Mouse (Mus musculus): ENCODE results near the gene Akr1b8. TPM values are rescaled to one million over a fixed set of nuclear protein-coding genes. Genes with fewer than 3 reads are reported as not detected.
"Not testable (repeated sequence)": the region's sequence is repeated elsewhere in the genome, so short reads cannot be mapped to it uniquely, and the experiment has no call there.

Akr1b8 gene
- polyA plus RNA-seq, 1 experiment from 2014 or later: 27.2 TPM

GRCm38 (mm10) chr6:34384701-34385370, 30.9 kb downstream of the Akr1b8 start:
- H3K36me3 ChIP-seq: peaks cover 14% of the 10 kb centered on the region; the same call in 1 of the 2 replicates
- DNase-seq (ENCODE audit: low spot score): peak; percentile 33
- 4% methylated on average over 13 of the region's 13 CpGs for WGBS
- H3K4me3 ChIP-seq: peak overlapping the region; percentile 65
- H3K27me3 ChIP-seq (ENCODE audit: insufficient read depth, poor library complexity, severe bottlenecking): no peaks in the 10 kb centered on the region
- H3K4me1 ChIP-seq (replicated peaks): peaks cover 24% of the 10 kb centered on the region; the same call in 1 of the 2 replicates
- no peaks in the 10 kb centered on the region for H3K9me3 ChIP-seq
- peak overlapping the region; percentile 83; the same call in 1 of the 2 replicates for H3K27ac ChIP-seq

GRCm38 (mm10) chr6:34388420-34389156, 34.7 kb downstream of the Akr1b8 start:
- Histone ChIP-seq H3K27me3 (ENCODE audit: insufficient read depth, poor library complexity, severe bottlenecking) (no peaks in the 10 kb centered on the region), H3K27ac (no peak overlapping the region), H3K36me3 (peaks cover 43% of the 10 kb centered on the region), H3K4me3 (no peak overlapping the region), H3K4me1 (replicated peaks) (peaks cover 20% of the 10 kb centered on the region; the same call in 1 of the 2 replicates), H3K9me3 (peaks cover 7% of the 10 kb centered on the region)
- no peak for DNase-seq (ENCODE audit: low spot score)
- WGBS: 88% methylated on average over 4 of the region's 4 CpGs

- Histone ChIP-seq H3K27ac (no peak overlapping the region), H3K4me3 (no peak overlapping the region), H3K36me3 (peaks cover 41% of the 10 kb centered on the region), H3K27me3 (ENCODE audit: insufficient read depth, poor library complexity, severe bottlenecking) (no peaks in the 10 kb centered on the region), H3K9me3 (peaks cover 3% of the 10 kb centered on the region), H3K4me1 (replicated peaks) (no peaks in the 10 kb centered on the region)
- no peak for DNase-seq (ENCODE audit: low spot score)
- WGBS: 86% methylated on average over 5 of the region's 5 CpGs
Measured at GRCm38 (mm10) chr6:34395897-34396296, 42.0 kb downstream of the Akr1b8 start.

- H3K4me1 ChIP-seq (replicated peaks): no peaks in the 10 kb centered on the region
- H3K4me3 ChIP-seq: no peak overlapping the region
- H3K36me3 ChIP-seq: peaks cover 21% of the 10 kb centered on the region
- no peaks in the 10 kb centered on the region for H3K9me3 ChIP-seq
- no peak for DNase-seq (ENCODE audit: low spot score)
- no peak overlapping the region for H3K27ac ChIP-seq
- no peaks in the 10 kb centered on the region for H3K27me3 ChIP-seq (ENCODE audit: insufficient read depth, poor library complexity, severe bottlenecking)
- WGBS: 89% methylated on average over 6 of the region's 6 CpGs
Measured at GRCm38 (mm10) chr6:34398431-34398830, 44.5 kb downstream of the Akr1b8 start.

GRCm38 (mm10) chr6:34399606-34400220, 45.8 kb downstream of the Akr1b8 start:
- no peaks in the 10 kb centered on the region for H3K27me3 ChIP-seq (ENCODE audit: insufficient read depth, poor library complexity, severe bottlenecking)

GRCm38 (mm10) chr6:34400696-34401095, 46.8 kb downstream of the Akr1b8 start:
- Histone ChIP-seq H3K27me3 (ENCODE audit: insufficient read depth, poor library complexity, severe bottlenecking) (no peaks in the 10 kb centered on the region), H3K9me3 (no peaks in the 10 kb centered on the region), H3K4me1 (replicated peaks) (no peaks in the 10 kb centered on the region), H3K4me3 (no peak overlapping the region), H3K27ac (no peak overlapping the region), H3K36me3 (peaks cover 12% of the 10 kb centered on the region)
- DNase-seq (ENCODE audit: low spot score): no peak
- 84% methylated on average over 2 of the region's 2 CpGs for WGBS

More at GRCm38 (mm10) chr6:34399606-34400220, 45.8 kb downstream of the Akr1b8 start:
- 83% methylated on average over 13 of the region's 13 CpGs for WGBS
- no peaks in the 10 kb centered on the region for H3K4me1 ChIP-seq (replicated peaks)
- no peaks in the 10 kb centered on the region for H3K9me3 ChIP-seq
- no peak overlapping the region for H3K27ac ChIP-seq
- DNase-seq (ENCODE audit: low spot score): no peak
- peaks cover 12% of the 10 kb centered on the region for H3K36me3 ChIP-seq
- no peak overlapping the region for H3K4me3 ChIP-seq

GRCm38 (mm10) chr6:34406746-34407145, 52.8 kb downstream of the Akr1b8 start:
- H3K9me3 ChIP-seq: no peaks in the 10 kb centered on the region
- H3K36me3 ChIP-seq: no peaks in the 10 kb centered on the region
- no peak overlapping the region for H3K4me3 ChIP-seq
- H3K4me1 ChIP-seq (replicated peaks): no peaks in the 10 kb centered on the region
- WGBS: 93% methylated on average over 4 of the region's 4 CpGs
- H3K27ac ChIP-seq: no peak overlapping the region
- no peaks in the 10 kb centered on the region for H3K27me3 ChIP-seq (ENCODE audit: insufficient read depth, poor library complexity, severe bottlenecking)
- DNase-seq (ENCODE audit: low spot score): no peak

- no peaks in the 10 kb centered on the region for H3K36me3 ChIP-seq
- H3K4me3 ChIP-seq: no peak overlapping the region
- no peaks in the 10 kb centered on the region for H3K27me3 ChIP-seq (ENCODE audit: insufficient read depth, poor library complexity, severe bottlenecking)
- H3K27ac ChIP-seq: no peak overlapping the region
- H3K9me3 ChIP-seq: no peaks in the 10 kb centered on the region
- 87% methylated on average over 10 of the region's 10 CpGs for WGBS
- DNase-seq (ENCODE audit: low spot score): no peak
- no peaks in the 10 kb centered on the region for H3K4me1 ChIP-seq (replicated peaks)
Measured at GRCm38 (mm10) chr6:34407403-34407802, 53.5 kb downstream of the Akr1b8 start.

GRCm38 (mm10) chr6:34412023-34412422, 58.1 kb downstream of the Akr1b8 start, which contains the start of gene Akr1b7:
Gene Akr1b7, plus strand, starts transcription at chr6:34412334.
- Histone ChIP-seq H3K4me3 (no peak within 1 kb of the TSS), H3K4me1 (replicated peaks) (no peaks in the 10 kb centered on the region), H3K36me3 (no peaks in the 10 kb centered on the region), H3K27me3 (ENCODE audit: insufficient read depth, poor library complexity, severe bottlenecking) (no peaks in the 10 kb centered on the region), H3K9me3 (no peaks in the 10 kb centered on the region), H3K27ac (no peak within 1 kb of the TSS)
- no peak for DNase-seq (ENCODE audit: low spot score)
- WGBS: 87% methylated on average over 6 of the region's 6 CpGs

GRCm38 (mm10) chr6:34412688-34413087, 58.8 kb downstream of the Akr1b8 start:
- H3K36me3 ChIP-seq: no peaks in the 10 kb centered on the region
- H3K4me1 ChIP-seq (replicated peaks): no peaks in the 10 kb centered on the region
- H3K27me3 ChIP-seq (ENCODE audit: insufficient read depth, poor library complexity, severe bottlenecking): no peaks in the 10 kb centered on the region
- no peak for DNase-seq (ENCODE audit: low spot score)
- 79% methylated on average over 1 of the region's 1 CpGs for WGBS
- no peaks in the 10 kb centered on the region for H3K9me3 ChIP-seq
- H3K4me3 ChIP-seq: no peak overlapping the region
- H3K27ac ChIP-seq: no peak overlapping the region

GRCm38 (mm10) chr6:34413386-34413785, 59.5 kb downstream of the Akr1b8 start:
- H3K27me3 ChIP-seq (ENCODE audit: insufficient read depth, poor library complexity, severe bottlenecking): not testable (repeated sequence)
- 67% methylated on average over 1 of the region's 1 CpGs for WGBS

GRCm38 (mm10) chr6:34416521-34416920, 62.6 kb downstream of the Akr1b8 start:
- Histone ChIP-seq H3K27me3 (ENCODE audit: insufficient read depth, poor library complexity, severe bottlenecking) (no peaks in the 10 kb centered on the region), H3K4me3 (no peak overlapping the region), H3K4me1 (replicated peaks) (no peaks in the 10 kb centered on the region), H3K36me3 (no peaks in the 10 kb centered on the region), H3K9me3 (no peaks in the 10 kb centered on the region), H3K27ac (no peak overlapping the region)
- WGBS: 98% methylated on average over 2 of the region's 2 CpGs
- no peak for DNase-seq (ENCODE audit: low spot score)

More at GRCm38 (mm10) chr6:34413386-34413785, 59.5 kb downstream of the Akr1b8 start:
- not testable (repeated sequence) for H3K27ac ChIP-seq; H3K4me3 ChIP-seq; H3K4me1 ChIP-seq (replicated peaks); H3K9me3 ChIP-seq; DNase-seq (ENCODE audit: low spot score); H3K36me3 ChIP-seq
